Mouse (Mus musculus) embryonic facial prominence, embryonic 15.5 days (tissue): ENCODE data around the gene Atp7a. TPM values are rescaled to one million over a fixed set of nuclear protein-coding genes. Genes with fewer than 3 reads are reported as not detected.

Experiments
- ATAC-seq: fragments of 200-750 bp; cut with Nextera tagmentation; 2 replicates; pipeline ENCODE4 v1.8.0; 2017; ENCODE audit warnings: low read depth, moderate TSS enrichment; ENCODE audit not compliant: insufficient number of reproducible peaks, low FRiP score, low TSS enrichment
- H3K27ac ChIP-seq: fragments of 300-500 bp; sonication (generic); replicated peaks from 2 replicates; pipeline ENCODE4 v1.5.1; 2015; ENCODE audit warnings: mild to moderate bottlenecking, inconsistent platforms
- H3K27me3 ChIP-seq: fragments of 300-500 bp; sonication (generic); 2 replicates; pipeline ENCODE4 v1.6.1; 2015; ENCODE audit warnings: inconsistent platforms
- H3K36me3 ChIP-seq: fragments of 300-500 bp; sonication (generic); 2 replicates; pipeline ENCODE4 v1.6.1; 2015; ENCODE audit warnings: mild to moderate bottlenecking, inconsistent platforms
- H3K4me1 ChIP-seq: fragments of 300-500 bp; sonication (generic); 2 replicates; pipeline ENCODE4 v1.6.1; 2015; ENCODE audit warnings: inconsistent platforms
- H3K4me2 ChIP-seq: fragments of 300-500 bp; sonication (generic); replicated peaks from 2 replicates; pipeline ENCODE4 v1.6.1; 2015; ENCODE audit warnings: mild to moderate bottlenecking, inconsistent platforms
- H3K4me3 ChIP-seq: fragments of 300-500 bp; sonication (generic); replicated peaks from 2 replicates; pipeline ENCODE4 v1.5.1; 2015; ENCODE audit warnings: mild to moderate bottlenecking, inconsistent platforms
- H3K9ac ChIP-seq: fragments of 300-500 bp; sonication (generic); 2 replicates; pipeline ENCODE4 v1.6.1; 2015; ENCODE audit warnings: inconsistent platforms
- H3K9me3 ChIP-seq: fragments of 300-500 bp; sonication (generic); replicated peaks from 2 replicates; pipeline ENCODE4 v1.6.1; 2016; ENCODE audit warnings: inconsistent platforms
- WGBS: fragments of 180-500 bp; shearing (Covaris S2); methylation state at CpG from one replicate; pipeline ENCODE4 v1.1.7; 2015; 5-methylcytosine and 5-hydroxymethylcytosine counted together
- polyA plus RNA-seq: library from polyadenylated mRNA; unstranded; fragments of >200 nt; fragmentation: Nextera tagmentation; extraction: Ambion mirVana; gene quantifications from 2 replicates; pipeline ENCODE4 v1.2.1, GENCODE M21; 2015

The Atp7a gene
- polyA plus RNA-seq, 1 experiment from 2014 or later, result 21.2 TPM

DNA sequence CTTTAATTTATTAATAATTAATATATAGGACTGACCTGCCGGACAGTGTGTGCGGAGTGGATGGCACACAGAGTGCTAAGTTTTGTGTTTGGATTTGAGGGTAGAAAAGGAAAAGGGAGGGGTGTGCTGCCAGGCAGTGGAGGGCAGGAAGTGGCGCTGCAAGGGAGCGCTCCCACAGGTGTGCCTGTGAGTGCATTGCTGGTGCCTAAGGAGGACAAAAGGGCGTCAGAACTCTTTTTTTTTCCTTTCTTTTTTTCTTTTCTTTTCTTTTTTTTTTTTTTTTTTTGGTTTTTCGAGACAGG is 144.7 kb downstream of the Atp7a start:
- WGBS, result 64% methylated on average over 6 of the region's 6 CpGs

More for the DNA sequence above, 144.7 kb downstream of the Atp7a start:
- Histone ChIP-seq H3K27ac (no peak overlapping the region), H3K27me3 (no peaks in the 10 kb centered on the region), H3K4me3 (peak overlapping the region; percentile 30), H3K36me3 (no peaks in the 10 kb centered on the region), H3K9ac (no peak overlapping the region), H3K4me1 (no peaks in the 10 kb centered on the region), H3K4me2 (peak overlapping the region; percentile 40), H3K9me3 (no peaks in the 10 kb centered on the region)
- ATAC-seq, result no peak

Other genes with a start within 250 kb of the Atp7a start
- 174 and 175 TPM in 2 replicates for gene Atrx, start 97.9 kb upstream of the Atp7a start, polyA plus RNA-seq
- 56.8 and 57.0 TPM in 2 replicates for gene Magt1, start 15.4 kb upstream of the Atp7a start, polyA plus RNA-seq
- gene Cox7b, start 11.6 kb upstream of the Atp7a start, polyA plus RNA-seq, result 330 and 354 TPM in 2 replicates
- 1.00 and 1.3 TPM in 2 replicates for gene Tlr13, start 115.9 kb downstream of the Atp7a start, polyA plus RNA-seq
- 281 and 326 TPM in 2 replicates for gene Pgk1, start 159.8 kb downstream of the Atp7a start, polyA plus RNA-seq
- 9.2 and 9.5 TPM in 2 replicates for gene Taf9b, start 193.9 kb downstream of the Atp7a start, polyA plus RNA-seq
- gene Fnd3c2, start 228.1 kb downstream of the Atp7a start, polyA plus RNA-seq, result not detected in 2 replicates